Mouse (Mus musculus): Measurements from ENCODE around the gene Olfr519. TPM values are rescaled to one million over a fixed set of nuclear protein-coding genes. Genes with fewer than 3 reads are reported as not detected.
A peak's percentile ranks its signal among the peaks of the same experiment; 100 is the strongest.

Gene Olfr519
- total and polyA plus RNA-seq, 2 experiments from 2014 or later = not detected

- Histone ChIP-seq H3K27me3 (ENCODE audit: insufficient read depth, low read length) (no peaks in the 10 kb centered on the region), H3K4me1 (ENCODE audit: insufficient read depth, low read length) (peaks cover 11% of the 10 kb centered on the region; the same call in 1 of the 2 replicates), H3K4me3 (ENCODE audit: low read depth, low read length) (peak within 1 kb of the TSS; percentile 100), H3K4me2 (ENCODE audit: low read depth, low read length, poor library complexity, severe bottlenecking) (peak within 1 kb of the TSS; percentile 87), H3K36me3 (ENCODE audit: insufficient read depth, low read length) (peaks cover 19% of the 10 kb centered on the region), H3K9me3 (ENCODE audit: low read length) (no peaks in the 10 kb centered on the region), H3K9ac (replicated peaks; ENCODE audit: low read length, poor library complexity, severe bottlenecking) (peak within 1 kb of the TSS; percentile 92), H3K27ac (ENCODE audit: low read depth, low read length) (peak within 1 kb of the TSS; percentile 87)
- TF ChIP-seq CTCF (IDR thresholded peaks at IDR 0.05) = peak; percentile 96
- peak; percentile 97 for ATAC-seq (ENCODE audit: low FRiP score)
- WGBS = 2% methylated on average over 50 of the region's 50 CpGs
- DNase-seq (ENCODE audit: low spot score) = peak; percentile 99
These were observed 39.8 kb upstream of the Olfr519 start, which contains the start of gene Eif3f for GRCm38 (mm10) chr7:108933794-108934731. Gene Eif3f (plus strand): TSS chr7:108934417.

GRCm38 (mm10) chr7:108929726-108930393, 35.6 kb upstream of the Olfr519 start, which contains the start of gene Nlrp10:
Gene Nlrp10 (minus strand): TSS chr7:108930178.
- WGBS = 81% methylated on average over 6 of the region's 6 CpGs
- Histone ChIP-seq H3K4me3 (ENCODE audit: low read depth, low read length) (no peak within 1 kb of the TSS), H3K27me3 (ENCODE audit: insufficient read depth, low read length) (no peaks in the 10 kb centered on the region), H3K4me1 (ENCODE audit: insufficient read depth, low read length) (no peaks in the 10 kb centered on the region), H3K9ac (replicated peaks; ENCODE audit: low read length, poor library complexity, severe bottlenecking) (no peak within 1 kb of the TSS), H3K36me3 (ENCODE audit: insufficient read depth, low read length) (no peaks in the 10 kb centered on the region), H3K27ac (ENCODE audit: low read depth, low read length) (no peak within 1 kb of the TSS), H3K4me2 (ENCODE audit: low read depth, low read length, poor library complexity, severe bottlenecking) (no peak within 1 kb of the TSS), H3K9me3 (ENCODE audit: low read length) (no peaks in the 10 kb centered on the region)
- ATAC-seq (ENCODE audit: low FRiP score) = no peak
- TF ChIP-seq CTCF (IDR thresholded peaks at IDR 0.05) = no peak
- no peak for DNase-seq (ENCODE audit: low spot score)

GRCm38 (mm10) chr7:108928280-108929188, 34.3 kb upstream of the Olfr519 start:
- no peak for ATAC-seq (ENCODE audit: low FRiP score)
- WGBS = 80% methylated on average over 11 of the region's 11 CpGs
- Histone ChIP-seq H3K4me1 (ENCODE audit: insufficient read depth, low read length) (no peaks in the 10 kb centered on the region), H3K9me3 (ENCODE audit: low read length) (no peaks in the 10 kb centered on the region), H3K4me3 (ENCODE audit: low read depth, low read length) (no peak overlapping the region), H3K27ac (ENCODE audit: low read depth, low read length) (no peak overlapping the region), H3K9ac (replicated peaks; ENCODE audit: low read length, poor library complexity, severe bottlenecking) (no peak overlapping the region), H3K36me3 (ENCODE audit: insufficient read depth, low read length) (no peaks in the 10 kb centered on the region), H3K27me3 (ENCODE audit: insufficient read depth, low read length) (no peaks in the 10 kb centered on the region), H3K4me2 (ENCODE audit: low read depth, low read length, poor library complexity, severe bottlenecking) (no peak overlapping the region)
- no peak for DNase-seq (ENCODE audit: low spot score)
- no peak for TF ChIP-seq CTCF (IDR thresholded peaks at IDR 0.05)

- TF ChIP-seq CTCF (IDR thresholded peaks at IDR 0.05) = no peak
- H3K9me3 ChIP-seq (ENCODE audit: low read length) = no peaks in the 10 kb centered on the region
- no peak overlapping the region for H3K4me2 ChIP-seq (ENCODE audit: low read depth, low read length, poor library complexity, severe bottlenecking)
- DNase-seq (ENCODE audit: low spot score) = no peak
- no peaks in the 10 kb centered on the region for H3K36me3 ChIP-seq (ENCODE audit: insufficient read depth, low read length)
- no peak overlapping the region for H3K9ac ChIP-seq (replicated peaks; ENCODE audit: low read length, poor library complexity, severe bottlenecking)
- ATAC-seq (ENCODE audit: low FRiP score) = no peak
- no peak overlapping the region for H3K4me3 ChIP-seq (ENCODE audit: low read depth, low read length)
- H3K27ac ChIP-seq (ENCODE audit: low read depth, low read length) = no peak overlapping the region
- no peaks in the 10 kb centered on the region; the same call in 1 of the 2 replicates for H3K27me3 ChIP-seq (ENCODE audit: insufficient read depth, low read length)
- WGBS = 72% methylated on average over 4 of the region's 4 CpGs
- H3K4me1 ChIP-seq (ENCODE audit: insufficient read depth, low read length) = no peaks in the 10 kb centered on the region
These were observed 32.8 kb upstream of the Olfr519 start for GRCm38 (mm10) chr7:108927043-108927442.

- H3K4me1 ChIP-seq (ENCODE audit: insufficient read depth, low read length) = no peaks in the 10 kb centered on the region
- no peak overlapping the region for H3K4me2 ChIP-seq (ENCODE audit: low read depth, low read length, poor library complexity, severe bottlenecking)
- no peaks in the 10 kb centered on the region for H3K36me3 ChIP-seq (ENCODE audit: insufficient read depth, low read length)
- 82% methylated on average over 2 of the region's 2 CpGs for WGBS
- H3K9me3 ChIP-seq (ENCODE audit: low read length) = no peaks in the 10 kb centered on the region
- no peak overlapping the region for H3K27ac ChIP-seq (ENCODE audit: low read depth, low read length)
- no peak for ATAC-seq (ENCODE audit: low FRiP score)
- no peak for TF ChIP-seq CTCF (IDR thresholded peaks at IDR 0.05)
- DNase-seq (ENCODE audit: low spot score) = no peak
- H3K4me3 ChIP-seq (ENCODE audit: low read depth, low read length) = no peak overlapping the region
- H3K27me3 ChIP-seq (ENCODE audit: insufficient read depth, low read length) = no peaks in the 10 kb centered on the region
- no peak overlapping the region for H3K9ac ChIP-seq (replicated peaks; ENCODE audit: low read length, poor library complexity, severe bottlenecking)
These were observed 9.7 kb upstream of the Olfr519 start for GRCm38 (mm10) chr7:108903969-108904368.

All from midbrain, postnatal 0 days (tissue).